In the genomic region with DNA sequence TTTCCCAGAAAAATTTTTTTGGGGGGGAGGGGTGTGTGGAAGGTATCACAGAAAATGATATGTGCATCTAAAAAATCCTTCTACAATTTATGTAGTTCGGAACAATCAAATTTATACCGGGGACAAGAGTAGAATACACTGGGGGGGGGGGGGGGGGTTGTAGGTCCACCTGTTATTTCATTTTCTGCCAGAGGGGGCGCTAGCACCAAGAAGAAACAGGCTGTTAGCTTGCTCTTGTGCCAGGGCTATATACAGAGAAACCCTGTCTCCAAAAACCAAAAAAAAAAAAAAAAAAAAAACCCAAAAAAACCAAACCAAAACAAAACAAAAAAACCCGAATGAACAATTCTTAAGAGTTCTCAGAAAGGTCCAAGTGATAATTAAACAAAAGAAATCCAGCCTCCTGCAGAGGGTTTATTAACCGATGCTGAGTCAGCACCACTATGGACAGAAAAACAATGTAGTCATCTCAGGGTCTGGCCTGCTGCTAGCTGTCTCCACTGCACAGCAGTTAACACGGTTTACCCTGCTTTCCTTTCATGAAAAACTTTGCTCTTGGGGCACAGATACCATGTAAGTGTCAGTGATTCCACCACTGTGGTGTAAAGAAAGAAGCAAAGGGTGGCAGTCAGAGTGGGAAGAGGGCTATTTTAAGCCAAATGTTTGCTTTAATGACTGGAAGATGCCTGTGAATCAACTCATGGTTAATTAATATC, we compare ENCODE assay signal across 8 mouse cellular contexts.
DNase-seq lines count a peak whose midpoint lies in the region; ATAC-seq lines count a peak whose summit lies in the region.

No protein-coding gene starts in this region.

- WGBS in hindbrain, embryonic 11.5 days: 14% methylated on average over 6 of the region's 6 CpGs
- WGBS in hindbrain, embryonic 13.5 days: 24% methylated on average over 6 of the region's 6 CpGs
- WGBS in liver, embryonic 12.5 days (ENCODE audit: insufficient replicate concordance): 15% methylated on average over 6 of the region's 6 CpGs

- H3K27ac ChIP-seq in hindbrain, embryonic 11.5 days (ENCODE audit: low read depth, low read length): no peak overlapping the region
- no peak overlapping the region for H3K27ac ChIP-seq in hindbrain, embryonic 13.5 days
- no peak overlapping the region for H3K27ac ChIP-seq in liver, embryonic 12.5 days

- DNase-seq in hindbrain, embryonic 11.5 days (ENCODE audit: low spot score): peak; percentile 67
- peak; percentile 78 for DNase-seq in A20 (ENCODE audit: low read depth, low spot score)
- DNase-seq in NIH3T3 (ENCODE audit: low read depth): peak; percentile 60
- peak; percentile 78 for DNase-seq in gastrocnemius, postnatal 10 days
- DNase-seq in spleen, adult 18-20 months: peak; percentile 28 to 69

- H3K9ac ChIP-seq in hindbrain, embryonic 11.5 days (ENCODE audit: low read depth, low read length): no peak overlapping the region
- no peak overlapping the region for H3K9ac ChIP-seq in hindbrain, embryonic 13.5 days
- H3K9ac ChIP-seq in liver, embryonic 12.5 days: no peak overlapping the region

- H3K36me3 ChIP-seq in hindbrain, embryonic 11.5 days (ENCODE audit: control insufficient read depth, insufficient read depth, low read length): no peaks in the 10 kb centered on the region
- H3K36me3 ChIP-seq in hindbrain, embryonic 13.5 days: no peaks in the 10 kb centered on the region
- no peaks in the 10 kb centered on the region for H3K36me3 ChIP-seq in liver, embryonic 12.5 days

- peaks cover 17% of the 10 kb centered on the region for H3K27me3 ChIP-seq in hindbrain, embryonic 11.5 days (ENCODE audit: control insufficient read depth, insufficient read depth, low read length)
- peaks cover 51% of the 10 kb centered on the region for H3K27me3 ChIP-seq in hindbrain, embryonic 13.5 days
- peaks cover 50% of the 10 kb centered on the region for H3K27me3 ChIP-seq in liver, embryonic 12.5 days (replicated peaks)

- no peaks in the 10 kb centered on the region for H3K4me1 ChIP-seq in hindbrain, embryonic 11.5 days (replicated peaks; ENCODE audit: control insufficient read depth, insufficient read depth, low read length)
- H3K4me1 ChIP-seq in hindbrain, embryonic 13.5 days (replicated peaks): peaks cover 23% of the 10 kb centered on the region
- H3K4me1 ChIP-seq in liver, embryonic 12.5 days: peaks cover 60% of the 10 kb centered on the region

- no peaks in the 10 kb centered on the region for H3K9me3 ChIP-seq in hindbrain, embryonic 11.5 days (ENCODE audit: control insufficient read depth, low read length)
- no peaks in the 10 kb centered on the region for H3K9me3 ChIP-seq in hindbrain, embryonic 13.5 days
- H3K9me3 ChIP-seq in liver, embryonic 12.5 days (replicated peaks): no peaks in the 10 kb centered on the region

- no peak overlapping the region for H3K4me2 ChIP-seq in hindbrain, embryonic 11.5 days (replicated peaks; ENCODE audit: low read depth, low read length)
- H3K4me2 ChIP-seq in hindbrain, embryonic 13.5 days: no peak overlapping the region; the same call in 1 of the 2 replicates
- peak overlapping the region; percentile 92 for H3K4me2 ChIP-seq in liver, embryonic 12.5 days

- no peak overlapping the region for H3K4me3 ChIP-seq in hindbrain, embryonic 11.5 days (ENCODE audit: low read depth, low read length)
- H3K4me3 ChIP-seq in hindbrain, embryonic 13.5 days: no peak overlapping the region
- peak overlapping the region; percentile 66 for H3K4me3 ChIP-seq in liver, embryonic 12.5 days

- ATAC-seq in hindbrain, embryonic 11.5 days (ENCODE audit: low FRiP score): 0 out of 2 replicates have a peak, but pooled peaks have one; percentile 31
- no peak for ATAC-seq in hindbrain, embryonic 13.5 days (ENCODE audit: low FRiP score)
- ATAC-seq in liver, embryonic 12.5 days: no peak
- no peak for ATAC-seq in erythroid progenitor cell, adult 5-6 weeks (replicated peaks; ENCODE audit: low FRiP score, poor library complexity, severe bottlenecking)
